Mouse (Mus musculus): ENCODE results near the gene Wnt16. TPM values are rescaled to one million over a fixed set of nuclear protein-coding genes. Genes with fewer than 3 reads are reported as not detected.
A peak's percentile ranks its signal among the peaks of the same experiment; 100 is the strongest.

The Wnt16 gene
- polyA plus RNA-seq, 1 experiment from 2014 or later = not detected

DNA sequence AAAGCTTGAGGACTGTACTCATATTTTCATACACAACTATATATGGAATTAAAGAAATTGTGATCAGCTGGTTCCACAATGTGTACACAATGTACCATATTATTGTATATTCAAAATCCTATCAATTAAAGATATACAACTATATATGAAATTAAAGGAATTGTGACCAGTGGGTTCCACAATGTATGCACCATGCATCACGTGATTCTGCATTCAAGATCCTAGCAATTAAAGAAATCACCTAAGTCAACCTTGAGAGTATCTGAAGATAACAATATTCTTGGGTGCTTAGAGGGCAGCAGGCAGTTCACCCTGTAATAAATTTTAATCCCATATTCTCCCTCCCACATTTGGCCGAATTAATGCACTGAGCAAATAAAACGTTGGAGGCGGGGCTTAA, 22.0 kb upstream of the Wnt16 start:
- 78% methylated on average over 4 of the region's 4 CpGs for WGBS (ENCODE audit: insufficient replicate concordance)
- Histone ChIP-seq H3K4me1 (ENCODE audit: insufficient read depth) (no peaks in the 10 kb centered on the region), H3K9ac (replicated peaks) (no peak overlapping the region), H3K4me3 (ENCODE audit: low read depth, low read length) (no peak overlapping the region), H3K9me3 (ENCODE audit: low read length) (no peaks in the 10 kb centered on the region), H3K36me3 (replicated peaks; ENCODE audit: insufficient read depth, low read length) (no peaks in the 10 kb centered on the region), H3K4me2 (ENCODE audit: low read depth, low read length) (no peak overlapping the region), H3K27ac (ENCODE audit: low read depth) (no peak overlapping the region), H3K27me3 (ENCODE audit: insufficient read depth, low read length) (no peaks in the 10 kb centered on the region)
- TF ChIP-seq CTCF (IDR thresholded peaks at IDR 0.05; ENCODE audit: low read depth) (no peak), EP300 (IDR thresholded peaks at IDR 0.05; ENCODE audit: low read depth) (no peak)
- DNase-seq (no peak), ATAC-seq (no peak)

DNA sequence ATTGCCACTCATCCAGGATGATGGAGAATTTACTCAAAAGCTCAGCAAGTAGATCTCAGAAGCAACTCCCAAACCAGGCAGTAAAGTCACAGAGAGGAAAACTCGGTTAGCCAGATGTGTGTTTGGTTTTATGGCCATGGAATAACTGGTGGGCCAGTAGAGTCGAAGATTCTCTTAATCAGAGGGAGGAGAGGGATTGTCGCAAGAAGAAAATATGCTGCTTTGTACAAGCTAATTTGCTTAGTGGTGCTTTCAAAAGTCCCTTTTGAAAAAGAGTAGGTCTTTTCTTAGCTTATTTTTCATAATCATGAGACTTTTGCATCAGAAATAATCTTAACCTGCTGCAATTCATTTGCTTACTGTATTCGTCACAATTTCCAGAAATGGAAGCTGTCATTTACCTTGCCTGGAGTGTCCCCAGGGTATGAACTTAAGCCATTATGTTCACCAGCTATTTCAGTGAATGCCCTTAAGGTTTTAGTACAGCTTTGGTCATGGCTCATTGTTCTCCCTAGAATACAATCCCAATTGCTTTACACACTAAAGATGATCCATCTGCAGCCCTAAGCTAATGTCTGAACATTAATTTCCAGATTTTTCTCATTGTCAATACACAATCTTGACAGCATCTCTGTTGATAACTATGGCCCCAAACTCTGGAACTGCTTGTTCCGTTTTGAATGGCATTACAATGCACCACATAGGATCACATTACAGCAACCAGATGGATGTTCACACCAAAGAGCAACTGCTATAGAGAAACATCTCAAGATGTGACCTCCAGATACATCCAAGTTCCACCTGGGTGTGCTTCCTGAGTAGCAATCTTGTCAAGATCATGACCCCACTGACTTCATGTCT, 20.0 kb upstream of the Wnt16 start:
- H3K9me3 ChIP-seq (ENCODE audit: low read length) = no peaks in the 10 kb centered on the region
- no peak overlapping the region for H3K4me2 ChIP-seq (ENCODE audit: low read depth, low read length)
- no peak for DNase-seq
- H3K27ac ChIP-seq (ENCODE audit: low read depth) = no peak overlapping the region
- ATAC-seq = no peak
- 71% methylated on average over 5 of the region's 5 CpGs for WGBS (ENCODE audit: insufficient replicate concordance)
- no peaks in the 10 kb centered on the region for H3K27me3 ChIP-seq (ENCODE audit: insufficient read depth, low read length)
- no peak overlapping the region for H3K9ac ChIP-seq (replicated peaks)
- no peak overlapping the region for H3K4me3 ChIP-seq (ENCODE audit: low read depth, low read length)
- H3K4me1 ChIP-seq (ENCODE audit: insufficient read depth) = no peaks in the 10 kb centered on the region
- TF ChIP-seq EP300 (IDR thresholded peaks at IDR 0.05; ENCODE audit: low read depth) = no peak
- TF ChIP-seq CTCF (IDR thresholded peaks at IDR 0.05; ENCODE audit: low read depth) = no peak
- no peaks in the 10 kb centered on the region for H3K36me3 ChIP-seq (replicated peaks; ENCODE audit: insufficient read depth, low read length)

DNA sequence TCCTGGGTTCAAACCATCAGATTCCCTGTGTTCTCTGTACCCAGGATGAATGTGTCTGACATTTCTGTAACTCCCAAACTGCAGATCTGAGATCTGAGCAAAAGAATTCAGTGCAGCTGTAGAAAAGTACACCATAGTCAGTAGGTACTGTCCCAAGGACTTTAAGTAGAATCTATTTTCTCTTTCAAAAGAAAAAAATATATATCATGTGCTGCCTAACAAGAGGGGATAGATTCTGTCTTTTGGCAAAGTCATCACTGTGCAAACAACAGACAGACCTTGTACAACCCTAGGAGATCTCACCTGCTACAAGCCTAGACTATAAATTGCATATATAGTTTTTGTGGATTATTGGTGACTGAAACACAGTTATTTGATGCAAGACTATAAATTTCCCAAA, 19.4 kb upstream of the Wnt16 start:
- Histone ChIP-seq H3K4me2 (ENCODE audit: low read depth, low read length) (no peak overlapping the region), H3K4me1 (ENCODE audit: insufficient read depth) (no peaks in the 10 kb centered on the region), H3K4me3 (ENCODE audit: low read depth, low read length) (no peak overlapping the region), H3K9me3 (ENCODE audit: low read length) (no peaks in the 10 kb centered on the region), H3K27me3 (ENCODE audit: insufficient read depth, low read length) (no peaks in the 10 kb centered on the region), H3K9ac (replicated peaks) (no peak overlapping the region), H3K36me3 (replicated peaks; ENCODE audit: insufficient read depth, low read length) (no peaks in the 10 kb centered on the region), H3K27ac (ENCODE audit: low read depth) (no peak overlapping the region)
- TF ChIP-seq CTCF (IDR thresholded peaks at IDR 0.05; ENCODE audit: low read depth) (no peak), EP300 (IDR thresholded peaks at IDR 0.05; ENCODE audit: low read depth) (no peak)
- DNase-seq (no peak), ATAC-seq (no peak)

DNA sequence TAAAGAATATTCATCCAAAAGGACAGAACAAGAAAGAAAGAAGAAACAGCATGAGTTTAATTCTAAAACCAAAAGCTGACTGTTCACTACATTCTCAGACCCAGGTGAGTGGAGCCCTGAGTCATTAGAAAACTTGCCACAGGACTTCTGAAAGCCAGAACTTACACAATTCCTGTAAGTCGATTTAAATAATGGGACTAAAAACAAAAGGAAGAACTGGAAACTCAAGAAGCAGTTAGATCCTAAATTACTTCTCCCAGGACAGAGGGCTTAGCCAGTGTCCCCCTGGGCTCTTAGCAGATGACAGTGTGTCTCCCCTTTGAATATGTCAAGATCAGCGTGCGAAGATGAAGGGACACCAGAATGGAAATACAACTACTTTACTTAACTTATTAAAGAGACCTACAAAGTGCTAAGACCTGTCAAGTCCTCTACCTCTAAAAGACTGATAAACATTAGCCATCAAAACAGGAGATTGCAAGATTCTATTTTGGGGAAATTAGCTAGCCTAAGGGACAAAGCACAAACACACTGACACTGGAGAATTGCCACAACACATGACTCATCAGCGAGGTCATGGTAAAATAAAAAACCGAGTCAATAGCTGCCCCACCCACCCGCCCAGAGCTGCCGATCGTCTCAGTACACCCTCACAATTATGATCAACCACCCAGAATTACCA, 18.0 kb upstream of the Wnt16 start:
- WGBS (ENCODE audit: insufficient replicate concordance) = 60% methylated on average over 8 of the region's 8 CpGs

DNA sequence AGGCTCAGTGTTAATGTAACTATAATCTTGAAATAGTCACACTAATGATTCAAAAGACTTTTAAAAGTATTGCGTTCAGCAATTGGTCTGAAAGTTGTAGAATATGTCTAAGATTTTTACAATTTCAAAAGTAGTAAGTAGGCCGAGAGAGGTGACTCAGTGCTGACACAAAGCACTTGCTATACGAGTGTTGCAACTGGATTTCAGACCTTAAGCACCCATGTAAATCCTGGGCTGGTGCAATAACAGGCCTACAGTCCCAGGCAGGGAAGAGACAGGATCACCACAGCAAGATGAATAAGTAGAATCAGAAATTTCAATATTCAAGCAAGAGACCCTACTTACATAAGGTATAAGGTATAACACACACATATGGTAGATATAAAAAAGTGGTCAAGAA, 10.1 kb upstream of the Wnt16 start:
- Histone ChIP-seq H3K4me1 (ENCODE audit: insufficient read depth) (peaks cover 9% of the 10 kb centered on the region), H3K27ac (ENCODE audit: low read depth) (no peak overlapping the region), H3K27me3 (ENCODE audit: insufficient read depth, low read length) (no peaks in the 10 kb centered on the region), H3K9ac (replicated peaks) (no peak overlapping the region), H3K4me3 (ENCODE audit: low read depth, low read length) (no peak overlapping the region), H3K4me2 (ENCODE audit: low read depth, low read length) (no peak overlapping the region), H3K9me3 (ENCODE audit: low read length) (no peaks in the 10 kb centered on the region), H3K36me3 (replicated peaks; ENCODE audit: insufficient read depth, low read length) (no peaks in the 10 kb centered on the region)
- WGBS (ENCODE audit: insufficient replicate concordance) = 77% methylated on average over 3 of the region's 3 CpGs
- no peak for TF ChIP-seq EP300 (IDR thresholded peaks at IDR 0.05; ENCODE audit: low read depth)
- no peak for TF ChIP-seq CTCF (IDR thresholded peaks at IDR 0.05; ENCODE audit: low read depth)
- ATAC-seq (no peak), DNase-seq (no peak)

More for the DNA sequence above, 18.0 kb upstream of the Wnt16 start:
- Histone ChIP-seq H3K27ac (ENCODE audit: low read depth) (no peak overlapping the region), H3K4me3 (ENCODE audit: low read depth, low read length) (no peak overlapping the region), H3K4me1 (ENCODE audit: insufficient read depth) (no peaks in the 10 kb centered on the region), H3K27me3 (ENCODE audit: insufficient read depth, low read length) (no peaks in the 10 kb centered on the region), H3K4me2 (ENCODE audit: low read depth, low read length) (no peak overlapping the region), H3K9me3 (ENCODE audit: low read length) (no peaks in the 10 kb centered on the region), H3K9ac (replicated peaks) (no peak overlapping the region), H3K36me3 (replicated peaks; ENCODE audit: insufficient read depth, low read length) (no peaks in the 10 kb centered on the region)
- ATAC-seq (peak; percentile 55), DNase-seq (no peak)
- TF ChIP-seq CTCF (IDR thresholded peaks at IDR 0.05; ENCODE audit: low read depth) (no peak), EP300 (IDR thresholded peaks at IDR 0.05; ENCODE audit: low read depth) (no peak)

DNA sequence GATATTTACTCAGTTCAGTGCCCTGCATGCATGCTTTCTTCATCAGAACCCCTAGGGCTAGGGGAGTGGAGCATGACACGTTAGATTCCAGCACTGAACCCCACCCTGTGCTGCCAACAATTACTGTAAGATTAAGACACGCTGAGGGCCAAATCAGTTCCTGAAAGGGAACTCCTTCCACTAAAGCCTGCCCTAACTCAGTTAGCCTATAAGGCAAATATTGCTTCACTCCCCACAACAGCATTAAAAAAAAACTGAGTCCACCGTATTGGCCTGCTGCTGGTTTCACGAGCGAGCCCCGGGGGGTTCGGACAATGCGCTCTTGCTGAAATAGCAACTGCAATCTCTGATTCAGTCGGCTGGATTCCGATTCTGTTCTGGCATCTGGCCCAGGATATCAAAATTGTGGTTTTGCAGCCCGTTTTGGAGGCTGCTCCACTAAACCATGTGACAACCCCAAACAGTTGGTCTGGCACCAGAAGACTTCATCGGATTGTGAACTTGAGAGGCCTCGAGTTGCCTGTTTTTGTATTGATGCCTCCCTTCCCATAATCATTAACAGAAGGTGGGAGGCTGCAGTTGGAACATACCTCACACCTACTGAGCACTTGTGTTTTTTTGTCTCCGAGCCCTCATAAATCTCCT, 7.7 kb upstream of the Wnt16 start:
- peak; percentile 53 for DNase-seq
- H3K27ac ChIP-seq (ENCODE audit: low read depth) = peak overlapping the region; percentile 60
- peaks cover 10% of the 10 kb centered on the region for H3K4me1 ChIP-seq (ENCODE audit: insufficient read depth)
- H3K9ac ChIP-seq (replicated peaks) = no peak overlapping the region
- 50% methylated on average over 14 of the region's 14 CpGs for WGBS (ENCODE audit: insufficient replicate concordance)
- H3K4me3 ChIP-seq (ENCODE audit: low read depth, low read length) = peak overlapping the region; percentile 21; the same call in 1 of the 2 replicates
- no peaks in the 10 kb centered on the region for H3K27me3 ChIP-seq (ENCODE audit: insufficient read depth, low read length)
- peak overlapping the region; percentile 29 for H3K4me2 ChIP-seq (ENCODE audit: low read depth, low read length)
- peak; percentile 93 for ATAC-seq
- TF ChIP-seq CTCF (IDR thresholded peaks at IDR 0.05; ENCODE audit: low read depth) (no peak), EP300 (IDR thresholded peaks at IDR 0.05; ENCODE audit: low read depth) (no peak; the same call in 1 of the 2 replicates)
- no peaks in the 10 kb centered on the region for H3K36me3 ChIP-seq (replicated peaks; ENCODE audit: insufficient read depth, low read length)
- H3K9me3 ChIP-seq (ENCODE audit: low read length) = no peaks in the 10 kb centered on the region
